Mouse (Mus musculus) splenic B cell, adult 2 months (primary cell): Measurements from ENCODE around the gene Cacng6.

Experiments
- DNase-seq: peaks from one replicate; pipeline ENCODE4 v3.0.0-alpha.2; 2011; ENCODE audit warnings: low read depth, low spot score
- H3K27me3 ChIP-seq: 2 replicates; pipeline ENCODE4 v1.6.1; 2012; ENCODE audit warnings: mild to moderate bottlenecking, low read length, moderate library complexity, mixed read lengths; ENCODE audit not compliant: control insufficient read depth, poor library complexity, insufficient read depth, severe bottlenecking
- H3K36me3 ChIP-seq: 2 replicates; pipeline ENCODE4 v1.6.1; 2012; ENCODE audit warnings: mild to moderate bottlenecking, low read length, moderate library complexity, mixed read lengths; ENCODE audit not compliant: control insufficient read depth, poor library complexity, insufficient read depth, severe bottlenecking

Cacng6 gene

GRCm38 (mm10) chr7:3463306-3463705, 39.3 kb downstream of the Cacng6 start:
- H3K27me3 ChIP-seq, result no peaks in the 10 kb centered on the region
- DNase-seq, result no peak
- H3K36me3 ChIP-seq, result no peaks in the 10 kb centered on the region

GRCm38 (mm10) chr7:3468614-3469013, 44.6 kb downstream of the Cacng6 start:
- DNase-seq, result no peak
- Histone ChIP-seq H3K27me3 (no peaks in the 10 kb centered on the region), H3K36me3 (no peaks in the 10 kb centered on the region)

GRCm38 (mm10) chr7:3472774-3473173, 48.8 kb downstream of the Cacng6 start:
- no peaks in the 10 kb centered on the region for H3K36me3 ChIP-seq
- H3K27me3 ChIP-seq, result no peaks in the 10 kb centered on the region
- no peak for DNase-seq

- H3K27me3 ChIP-seq, result no peaks in the 10 kb centered on the region
- H3K36me3 ChIP-seq, result no peaks in the 10 kb centered on the region
- DNase-seq, result no peak
Observed at GRCm38 (mm10) chr7:3474291-3475080, 50.5 kb downstream of the Cacng6 start.

GRCm38 (mm10) chr7:3476728-3477127, 52.7 kb downstream of the Cacng6 start:
- H3K36me3 ChIP-seq, result no peaks in the 10 kb centered on the region
- no peak for DNase-seq

GRCm38 (mm10) chr7:3481948-3482608, 58.1 kb downstream of the Cacng6 start:
- Histone ChIP-seq H3K27me3 (no peaks in the 10 kb centered on the region), H3K36me3 (no peaks in the 10 kb centered on the region)
- no peak for DNase-seq

More at GRCm38 (mm10) chr7:3476728-3477127, 52.7 kb downstream of the Cacng6 start:
- H3K27me3 ChIP-seq, result no peaks in the 10 kb centered on the region
